In genomic region chr9:115909155-115909554, GRCm38 (mm10) we compare ENCODE assay signal across 15 mouse cellular contexts. TPM values are rescaled to one million over a fixed set of nuclear protein-coding genes. Genes with fewer than 3 reads are reported as not detected.
A peak's percentile ranks its signal among the peaks of the same experiment; 100 is the strongest.
DNase-seq lines count a peak whose midpoint lies in the region; ATAC-seq and TF ChIP-seq lines count a peak whose summit lies in the region.
"Had no signal": no experiment of that assay in that cellular context is flagged by ENCODE, and none has a peak within 500 bp of the region (broad histone marks: within the 10 kb centered on the region; RNA-seq: fewer than 3 reads in every experiment).

Gadl1 (plus strand) TSS chr9:115909455.

- TF ChIP-seq EP300 in stomach, postnatal 0 days (optimal IDR thresholded peaks at IDR 0.05) = no peak

- 0 out of 2 replicates have a peak, but pooled peaks cover 2% of the 10 kb centered on the region for H3K27me3 ChIP-seq in kidney, embryonic 14.5 days (ENCODE audit: control insufficient read depth, insufficient read depth, low read length)
- no peaks in the 10 kb centered on the region for H3K27me3 ChIP-seq in stomach, embryonic 15.5 days (replicated peaks)
- H3K27me3 ChIP-seq in stomach, postnatal 0 days (ENCODE audit: control insufficient read depth, insufficient read depth, low read length) = no peaks in the 10 kb centered on the region
- H3K27me3 ChIP-seq in thymus, adult 2 months (ENCODE audit: control insufficient read depth, insufficient read depth, low read length) = no peaks in the 10 kb centered on the region
- H3K27me3 ChIP-seq: liver, embryonic 13.5 days; neural tube, embryonic 13.5 days; Patski had no signal

- intact Hi-C loops in gastrocnemius, postnatal 14 days (cut with DNase I; ENCODE audit: low total_unique reads) = no loop called here

- no peak for TF ChIP-seq CTCF in stomach, postnatal 0 days (IDR thresholded peaks at IDR 0.05; ENCODE audit: low read depth)
- TF ChIP-seq CTCF in thymus, adult 2 months (IDR thresholded peaks at IDR 0.05; ENCODE audit: borderline replicate concordance, control insufficient read depth, extremely low read depth, insufficient read depth, low read length, poor library complexity) = no peak

- no peak for TF ChIP-seq POLR2A in thymus, adult 2 months (IDR thresholded peaks at IDR 0.05; ENCODE audit: control insufficient read depth, extremely low read depth, insufficient read depth, low read length, poor library complexity)

- WGBS in kidney, embryonic 14.5 days = 76% methylated on average over 9 of the region's 9 CpGs
- 69% methylated on average over 9 of the region's 9 CpGs for WGBS in stomach, embryonic 15.5 days
- WGBS in stomach, postnatal 0 days = 73% methylated on average over 9 of the region's 9 CpGs
- 93% methylated on average over 9 of the region's 9 CpGs for WGBS in thymus, adult 2 months

- H3K27ac ChIP-seq in kidney, embryonic 14.5 days (ENCODE audit: low read depth, low read length) = no peak within 1 kb of the TSS
- H3K27ac ChIP-seq in stomach, embryonic 15.5 days = no peak within 1 kb of the TSS
- no peak within 1 kb of the TSS for H3K27ac ChIP-seq in stomach, postnatal 0 days (replicated peaks)
- H3K27ac ChIP-seq in thymus, adult 2 months (ENCODE audit: control insufficient read depth, insufficient read depth, low read length) = no peak within 1 kb of the TSS
- H3K27ac ChIP-seq: liver, embryonic 13.5 days; neural tube, embryonic 13.5 days had no signal

- H3K4me2 ChIP-seq in kidney, embryonic 14.5 days (replicated peaks; ENCODE audit: low read depth, low read length) = peak within 1 kb of the TSS; percentile 27; the same call in 1 of the 2 replicates
- 0 out of 2 replicates have a peak within 1 kb of the TSS, but pooled peaks have one; percentile 27 for H3K4me2 ChIP-seq in stomach, embryonic 15.5 days
- H3K4me2 ChIP-seq in stomach, postnatal 0 days (replicated peaks; ENCODE audit: low read depth) = no peak within 1 kb of the TSS; the same call in 1 of the 2 replicates
- H3K4me2 ChIP-seq: liver, embryonic 13.5 days; neural tube, embryonic 13.5 days had no signal

- no peak for ATAC-seq in kidney, embryonic 14.5 days (ENCODE audit: low FRiP score, low TSS enrichment)
- ATAC-seq in stomach, embryonic 15.5 days (ENCODE audit: insufficient read depth, low FRiP score, low read depth) = no peak
- ATAC-seq in stomach, postnatal 0 days (ENCODE audit: low FRiP score, low TSS enrichment) = no peak
- ATAC-seq: intestine, embryonic 16.5 days; Patski had no signal

- no peaks in the 10 kb centered on the region for H3K36me3 ChIP-seq in kidney, embryonic 14.5 days (ENCODE audit: control insufficient read depth, insufficient read depth, low read length)
- no peaks in the 10 kb centered on the region for H3K36me3 ChIP-seq in stomach, embryonic 15.5 days
- no peaks in the 10 kb centered on the region for H3K36me3 ChIP-seq in stomach, postnatal 0 days (ENCODE audit: control insufficient read depth, insufficient read depth, low read length)
- H3K36me3 ChIP-seq in thymus, adult 2 months (ENCODE audit: control insufficient read depth, insufficient read depth, low read length) = no peaks in the 10 kb centered on the region
- H3K36me3 ChIP-seq: liver, embryonic 13.5 days; neural tube, embryonic 13.5 days had no signal

- no peak within 1 kb of the TSS for H3K4me3 ChIP-seq in kidney, embryonic 14.5 days (ENCODE audit: low read length)
- no peak within 1 kb of the TSS for H3K4me3 ChIP-seq in stomach, embryonic 15.5 days (replicated peaks)
- H3K4me3 ChIP-seq in stomach, postnatal 0 days (ENCODE audit: low read depth, low read length) = no peak within 1 kb of the TSS
- H3K4me3 ChIP-seq in thymus, adult 2 months (ENCODE audit: control insufficient read depth, insufficient read depth, low read length) = no peak within 1 kb of the TSS
- H3K4me3 ChIP-seq: liver, embryonic 13.5 days; megakaryocyte, embryonic 14.5 days; neural tube, embryonic 13.5 days had no signal

- H3K9me3 ChIP-seq in kidney, embryonic 14.5 days (ENCODE audit: control insufficient read depth, low read length) = no peaks in the 10 kb centered on the region
- no peaks in the 10 kb centered on the region for H3K9me3 ChIP-seq in stomach, embryonic 15.5 days
- no peaks in the 10 kb centered on the region for H3K9me3 ChIP-seq in stomach, postnatal 0 days (ENCODE audit: control insufficient read depth, low read length)
- H3K9me3 ChIP-seq: liver, embryonic 13.5 days; neural tube, embryonic 13.5 days had no signal

- DNase-seq in gastrocnemius, postnatal 14 days = no peak
- DNase-seq in gastrocnemius, postnatal 25 days = no peak
- no peak for DNase-seq in kidney, adult 11 months
- no peak for DNase-seq in stomach, postnatal 0 days (ENCODE audit: low spot score)
- DNase-seq in thymus, adult 2 months = no peak
- no peak for DNase-seq in cerebellum, postnatal 10 days
- DNase-seq: adrenal gland, postnatal 14 days; liver, embryonic 13.5 days; thymus, postnatal 4 days had no signal

- peaks cover 10% of the 10 kb centered on the region; the same call in 1 of the 2 replicates for H3K4me1 ChIP-seq in kidney, embryonic 14.5 days (ENCODE audit: control insufficient read depth, insufficient read depth, low read length)
- H3K4me1 ChIP-seq in stomach, embryonic 15.5 days = peaks cover 5% of the 10 kb centered on the region; the same call in 1 of the 2 replicates
- H3K4me1 ChIP-seq in stomach, postnatal 0 days (replicated peaks; ENCODE audit: control insufficient read depth, insufficient read depth) = no peaks in the 10 kb centered on the region
- H3K4me1 ChIP-seq in thymus, adult 2 months (replicated peaks; ENCODE audit: control insufficient read depth, insufficient read depth, low read length) = 0 out of 2 replicates have a peak, but pooled peaks cover 2% of the 10 kb centered on the region
- H3K4me1 ChIP-seq: liver, embryonic 13.5 days; megakaryocyte, embryonic 14.5 days had no signal

- H3K9ac ChIP-seq in kidney, embryonic 14.5 days (ENCODE audit: low read depth, low read length) = peak within 1 kb of the TSS; percentile 34; the same call in 1 of the 2 replicates
- no peak within 1 kb of the TSS for H3K9ac ChIP-seq in stomach, embryonic 15.5 days
- H3K9ac ChIP-seq in stomach, postnatal 0 days (ENCODE audit: low read length) = no peak within 1 kb of the TSS
- H3K9ac ChIP-seq: liver, embryonic 13.5 days; neural tube, embryonic 13.5 days had no signal

RNA-seq across cellular contexts. Expression of gene Gadl1, which starts in this region (rescaled TPM):
- total RNA-seq in gastrocnemius, postnatal 14 days (2021) = 10 to 100 TPM; 19.0 to 19.4 TPM
- 10 to 100 TPM in 1 of 2 experiments, 1 to 10 TPM in 1; 3.3 to 10.8 TPM for total RNA-seq in gastrocnemius, postnatal 25 days (2021)
- 0.60 and 0.61 TPM in 2 replicates for polyA plus RNA-seq in kidney, embryonic 14.5 days (2014; fragmentation: Nextera tagmentation; extraction: Ambion mirVana)
- polyA plus RNA-seq in stomach, embryonic 15.5 days (2015; fragmentation: Nextera tagmentation; extraction: Ambion mirVana) = 0.41 and 1.7 TPM in 2 replicates
- 0.45 and 0.57 TPM in 2 replicates for polyA plus RNA-seq in stomach, postnatal 0 days (2015; fragmentation: Nextera tagmentation; extraction: Ambion mirVana)
- polyA plus RNA-seq in thymus, adult 2 months (2012; rRNA removed) = 0.05 and 0.11 TPM in 2 replicates
